Mouse (Mus musculus) G1E-ER4 (cell line): ENCODE measurements at regions not wholly inside any gene's neighbourhood (a gene's known extent, or its start where the extent isn't known, plus 50 kb on each side); places are given as distances from the start of the nearest gene placed in this dataset.

Experiments used
- GATA1 ChIP-seq: IDR thresholded peaks from one replicate; pipeline ENCODE4 v1.8.0; 2012; ENCODE audit warnings: low read length, inconsistent platforms

GRCm38 (mm10) chr8:8562268-8562667, 98.8 kb downstream of the Efnb2 start:
- TF ChIP-seq GATA1: no peak

GRCm38 (mm10) chr8:8558050-8558449, 103.0 kb downstream of the Efnb2 start:
- no peak for TF ChIP-seq GATA1

GRCm38 (mm10) chr8:8556152-8556551, 104.9 kb downstream of the Efnb2 start:
- no peak for TF ChIP-seq GATA1

GRCm38 (mm10) chr8:8554691-8555090, 106.4 kb downstream of the Efnb2 start:
- TF ChIP-seq GATA1: no peak

GRCm38 (mm10) chr8:8552779-8553178, 108.3 kb downstream of the Efnb2 start:
- TF ChIP-seq GATA1: no peak

- no peak for TF ChIP-seq GATA1
Measured at GRCm38 (mm10) chr8:8536626-8537025, 124.4 kb downstream of the Efnb2 start.

GRCm38 (mm10) chr8:8534787-8535186, 126.3 kb downstream of the Efnb2 start:
- TF ChIP-seq GATA1: no peak

- TF ChIP-seq GATA1: no peak
Measured at GRCm38 (mm10) chr8:8532907-8533306, 128.1 kb downstream of the Efnb2 start.

- TF ChIP-seq GATA1: no peak
Measured at GRCm38 (mm10) chr8:8530540-8530939, 130.5 kb downstream of the Efnb2 start.

- TF ChIP-seq GATA1: no peak
Measured at GRCm38 (mm10) chr8:8521532-8521931, 139.5 kb downstream of the Efnb2 start.

- TF ChIP-seq GATA1: no peak
Measured at GRCm38 (mm10) chr8:8519772-8520191, 141.3 kb downstream of the Efnb2 start.

- no peak for TF ChIP-seq GATA1
Measured at GRCm38 (mm10) chr8:8517599-8517998, 143.4 kb downstream of the Efnb2 start.

- no peak for TF ChIP-seq GATA1
Measured at GRCm38 (mm10) chr8:8516272-8516671, 144.8 kb downstream of the Efnb2 start.

GRCm38 (mm10) chr8:8499921-8500320, 161.1 kb downstream of the Efnb2 start:
- TF ChIP-seq GATA1: no peak

- TF ChIP-seq GATA1: no peak
Measured at GRCm38 (mm10) chr8:8498753-8499152, 162.3 kb downstream of the Efnb2 start.

- no peak for TF ChIP-seq GATA1
Measured at GRCm38 (mm10) chr8:8495472-8495871, 165.6 kb downstream of the Efnb2 start.

GRCm38 (mm10) chr8:8494281-8494680, 166.8 kb downstream of the Efnb2 start:
- TF ChIP-seq GATA1: no peak

- TF ChIP-seq GATA1: no peak
Measured at GRCm38 (mm10) chr8:8491908-8492307, 169.1 kb downstream of the Efnb2 start.
